Mouse (Mus musculus) neural tube, embryonic 11.5 days (tissue): ENCODE measurements around the gene Olfr1310. TPM values are rescaled to one million over a fixed set of nuclear protein-coding genes. Genes with fewer than 3 reads are reported as not detected.
"Not testable (repeated sequence)": the region's sequence is repeated elsewhere in the genome, so short reads cannot be mapped to it uniquely, and the experiment has no call there.

ENCODE experiments used
- ATAC-seq: fragments of 200-750 bp; cut with Nextera tagmentation; 2 replicates; pipeline ENCODE4 v1.8.0; 2017; ENCODE audit warnings: moderate number of reproducible peaks, mild to moderate bottlenecking, moderate TSS enrichment, moderate library complexity; ENCODE audit not compliant: insufficient read depth, low FRiP score, low TSS enrichment
- DNase-seq: peaks from one replicate; pipeline ENCODE4 v3.0.0-alpha.2; 2015; ENCODE audit warnings: low spot score
- H3K27ac ChIP-seq: fragments of 300-500 bp; sonication (generic); 2 replicates; pipeline ENCODE4 v1.5.1; 2014; ENCODE audit warnings: low read depth, mild to moderate bottlenecking, low read length
- H3K27me3 ChIP-seq: fragments of 300-500 bp; sonication (generic); 2 replicates; pipeline ENCODE4 v1.6.1; 2014; ENCODE audit warnings: mild to moderate bottlenecking, low read length, mixed read lengths; ENCODE audit not compliant: control insufficient read depth, insufficient read depth
- H3K36me3 ChIP-seq: fragments of 300-500 bp; sonication (generic); 2 replicates; pipeline ENCODE4 v1.6.1; 2014; ENCODE audit warnings: mild to moderate bottlenecking, low read length, moderate library complexity, mixed read lengths; ENCODE audit not compliant: control insufficient read depth, insufficient read depth
- H3K4me1 ChIP-seq: fragments of 300-500 bp; sonication (generic); 2 replicates; pipeline ENCODE4 v1.6.1; 2014; ENCODE audit warnings: low read length, mixed read lengths; ENCODE audit not compliant: control insufficient read depth, insufficient read depth
- H3K4me2 ChIP-seq: fragments of 300-500 bp; sonication (generic); 2 replicates; pipeline ENCODE4 v1.6.1; 2014; ENCODE audit warnings: low read depth, mild to moderate bottlenecking, moderate library complexity
- H3K4me3 ChIP-seq: fragments of 300-500 bp; sonication (generic); 2 replicates; pipeline ENCODE4 v1.5.1; 2014; ENCODE audit warnings: low read depth, low read length
- H3K9ac ChIP-seq: fragments of 300-500 bp; sonication (generic); 2 replicates; pipeline ENCODE4 v1.6.1; 2014; ENCODE audit warnings: mild to moderate bottlenecking, low read length
- H3K9me3 ChIP-seq: fragments of 300-500 bp; sonication (generic); 2 replicates; pipeline ENCODE4 v1.6.1; 2016; ENCODE audit warnings: low read length; ENCODE audit not compliant: control insufficient read depth
- WGBS: fragments of 180-500 bp; shearing (Covaris S2); extraction: QIAGEN DNeasy Blood & Tissue Kit; methylation state at CpG from one replicate; pipeline ENCODE4 v1.1.7; 2014; 5-methylcytosine and 5-hydroxymethylcytosine counted together
- polyA plus RNA-seq: library from polyadenylated mRNA; unstranded; fragments of >200 nt; fragmentation: Nextera tagmentation; extraction: Ambion mirVana; gene quantifications from 2 replicates; pipeline ENCODE4 v1.2.1, GENCODE M21; 2014

Olfr1310 gene
- polyA plus RNA-seq: not detected in 2 replicates

GRCm38 (mm10) chr2:112012608-112013007 lies at the start of gene Olfr1310:
TSS of gene Olfr1310 (minus strand) at chr2:112012708.
- ATAC-seq: no peak
- no peak within 1 kb of the TSS for H3K9ac ChIP-seq

GRCm38 (mm10) chr2:112050138-112050537 lies 37.6 kb upstream of the Olfr1310 start, which contains the start of gene Olfr1312:
TSS of gene Olfr1312 (minus strand) at chr2:112050238.
- Histone ChIP-seq H3K9me3 (no peaks in the 10 kb centered on the region), H3K4me3 (no peak within 1 kb of the TSS), H3K9ac (no peak within 1 kb of the TSS), H3K36me3 (no peaks in the 10 kb centered on the region), H3K4me1 (no peaks in the 10 kb centered on the region), H3K27me3 (no peaks in the 10 kb centered on the region), H3K27ac (no peak within 1 kb of the TSS), H3K4me2 (no peak within 1 kb of the TSS)
- 55% methylated on average over 1 of the region's 1 CpGs for WGBS
- ATAC-seq (no peak; the same call in 1 of the 2 replicates), DNase-seq (no peak)

More at GRCm38 (mm10) chr2:112012608-112013007, at the start of gene Olfr1310:
- DNase-seq: no peak
- no peaks in the 10 kb centered on the region for H3K36me3 ChIP-seq
- H3K9me3 ChIP-seq: no peaks in the 10 kb centered on the region
- H3K27me3 ChIP-seq: no peaks in the 10 kb centered on the region
- no peaks in the 10 kb centered on the region for H3K4me1 ChIP-seq
- H3K4me3 ChIP-seq: no peak within 1 kb of the TSS
- H3K27ac ChIP-seq: no peak within 1 kb of the TSS
- no peak within 1 kb of the TSS for H3K4me2 ChIP-seq

- H3K9me3 ChIP-seq, H3K9ac ChIP-seq, H3K4me3 ChIP-seq, H3K4me1 ChIP-seq, H3K4me2 ChIP-seq, ATAC-seq, H3K27me3 ChIP-seq, H3K36me3 ChIP-seq, H3K27ac ChIP-seq, DNase-seq: not testable (repeated sequence)
- WGBS: 59% methylated on average over 6 of the region's 6 CpGs
Measured at GRCm38 (mm10) chr2:112026971-112027370, 14.5 kb upstream of the Olfr1310 start.

GRCm38 (mm10) chr2:112024312-112024711 lies 11.8 kb upstream of the Olfr1310 start, which contains the start of gene Olfr1311:
TSS of gene Olfr1311 (minus strand) at chr2:112024412.
- H3K27me3 ChIP-seq: no peaks in the 10 kb centered on the region
- DNase-seq (no peak), ATAC-seq (no peak)
- H3K9ac ChIP-seq: no peak within 1 kb of the TSS
- H3K27ac ChIP-seq: no peak within 1 kb of the TSS
- no peaks in the 10 kb centered on the region for H3K36me3 ChIP-seq
- H3K4me1 ChIP-seq: no peaks in the 10 kb centered on the region
- no peak within 1 kb of the TSS for H3K4me2 ChIP-seq
- no peaks in the 10 kb centered on the region for H3K9me3 ChIP-seq
- H3K4me3 ChIP-seq: no peak within 1 kb of the TSS
- 92% methylated on average over 2 of the region's 2 CpGs for WGBS

GRCm38 (mm10) chr2:112014900-112015299 lies 2.4 kb upstream of the Olfr1310 start:
- ATAC-seq (no peak), DNase-seq (no peak)
- WGBS: 88% methylated on average over 3 of the region's 3 CpGs
- Histone ChIP-seq H3K4me2 (no peak overlapping the region), H3K9ac (no peak overlapping the region), H3K4me3 (no peak overlapping the region), H3K36me3 (no peaks in the 10 kb centered on the region), H3K27me3 (no peaks in the 10 kb centered on the region), H3K27ac (no peak overlapping the region), H3K4me1 (no peaks in the 10 kb centered on the region), H3K9me3 (no peaks in the 10 kb centered on the region)

- H3K36me3 ChIP-seq: no peaks in the 10 kb centered on the region
- H3K9me3 ChIP-seq: no peaks in the 10 kb centered on the region
- no peak within 1 kb of the TSS for H3K4me3 ChIP-seq
- H3K4me2 ChIP-seq: no peak within 1 kb of the TSS
- no peak for DNase-seq
- WGBS: 63% methylated on average over 1 of the region's 1 CpGs
- no peak for ATAC-seq
- no peaks in the 10 kb centered on the region for H3K4me1 ChIP-seq
- no peak within 1 kb of the TSS for H3K9ac ChIP-seq
- no peak within 1 kb of the TSS for H3K27ac ChIP-seq
- H3K27me3 ChIP-seq: no peaks in the 10 kb centered on the region
Measured at GRCm38 (mm10) chr2:111990181-111990580, 22.3 kb downstream of the Olfr1310 start, which contains the start of gene Olfr1309. TSS of gene Olfr1309 (minus strand) at chr2:111990281.

GRCm38 (mm10) chr2:111964844-111965243 lies 47.7 kb downstream of the Olfr1310 start, which contains the start of gene Olfr1308:
TSS of gene Olfr1308 (minus strand) at chr2:111964944.
- Histone ChIP-seq H3K9ac (no peak within 1 kb of the TSS), H3K4me3 (no peak within 1 kb of the TSS), H3K27me3 (no peaks in the 10 kb centered on the region), H3K9me3 (no peaks in the 10 kb centered on the region), H3K4me2 (no peak within 1 kb of the TSS), H3K36me3 (no peaks in the 10 kb centered on the region), H3K27ac (no peak within 1 kb of the TSS), H3K4me1 (no peaks in the 10 kb centered on the region)
- ATAC-seq: no peak
- DNase-seq: no peak
- 73% methylated on average over 1 of the region's 1 CpGs for WGBS

Other genes with a start within 250 kb of the Olfr1310 start
- not detected in 2 replicates for gene Olfr1302, start 235.3 kb downstream of the Olfr1310 start, polyA plus RNA-seq
- gene Olfr1303, start 192.4 kb downstream of the Olfr1310 start, polyA plus RNA-seq: not detected in 2 replicates
- gene Olfr1305, start 135.6 kb downstream of the Olfr1310 start, polyA plus RNA-seq: not detected in 2 replicates
- gene Olfr1306, start 96.4 kb downstream of the Olfr1310 start, polyA plus RNA-seq: not detected in 2 replicates
- gene Olfr1307, start 63.3 kb downstream of the Olfr1310 start, polyA plus RNA-seq: not detected in 2 replicates
- not detected in 2 replicates for gene Olfr1308, start 47.8 kb downstream of the Olfr1310 start, polyA plus RNA-seq
- gene Olfr1309, start 22.4 kb downstream of the Olfr1310 start, polyA plus RNA-seq: not detected in 2 replicates
- gene Olfr1311, start 11.7 kb upstream of the Olfr1310 start, polyA plus RNA-seq: not detected in 2 replicates
- not detected in 2 replicates for gene Olfr1312, start 37.5 kb upstream of the Olfr1310 start, polyA plus RNA-seq
- gene Olfr1313, start 65.1 kb upstream of the Olfr1310 start, polyA plus RNA-seq: not detected in 2 replicates
- gene Olfr1314, start 84.1 kb upstream of the Olfr1310 start, polyA plus RNA-seq: not detected in 2 replicates
- not detected in 2 replicates for gene Olfr1315-ps1, start 102.7 kb upstream of the Olfr1310 start, polyA plus RNA-seq
- not detected in 2 replicates for gene Olfr1316, start 122.3 kb upstream of the Olfr1310 start, polyA plus RNA-seq
- not detected in 2 replicates for gene Olfr1317, start 127.6 kb upstream of the Olfr1310 start, polyA plus RNA-seq
- gene Olfr1318, start 141.5 kb upstream of the Olfr1310 start, polyA plus RNA-seq: not detected in 2 replicates
- gene Lpcat4, start 226.8 kb upstream of the Olfr1310 start, polyA plus RNA-seq: 9.7 and 12.8 TPM in 2 replicates
- gene Nutm1, start 246.6 kb upstream of the Olfr1310 start, polyA plus RNA-seq: not detected in 2 replicates
- 167 and 171 TPM in 2 replicates for gene Nop10, start 249.2 kb upstream of the Olfr1310 start, polyA plus RNA-seq